Mouse (Mus musculus) intestine, embryonic 16.5 days (tissue): Measurements from ENCODE around the gene Ncoa5. TPM values are rescaled to one million over a fixed set of nuclear protein-coding genes. Genes with fewer than 3 reads are reported as not detected.

Experiments
- ATAC-seq: fragments of 200-750 bp; cut with Nextera tagmentation; 2 replicates; pipeline ENCODE4 v1.8.0; 2017; ENCODE audit warnings: moderate TSS enrichment, moderate library complexity
- H3K27ac ChIP-seq: fragments of 300-500 bp; sonication (generic); 2 replicates; pipeline ENCODE4 v1.5.1; 2014; ENCODE audit warnings: mild to moderate bottlenecking, low read length
- H3K27me3 ChIP-seq: fragments of 300-500 bp; sonication (generic); replicated peaks from 2 replicates; pipeline ENCODE4 v1.6.1; 2014; ENCODE audit warnings: low read length, control low read depth, mixed read lengths; ENCODE audit not compliant: control insufficient read depth, insufficient read depth
- H3K36me3 ChIP-seq: fragments of 300-500 bp; sonication (generic); 2 replicates; pipeline ENCODE4 v1.6.1; 2014; ENCODE audit warnings: low read length, control low read depth; ENCODE audit not compliant: control insufficient read depth, insufficient read depth
- H3K4me1 ChIP-seq: fragments of 300-500 bp; sonication (generic); 2 replicates; pipeline ENCODE4 v1.6.1; 2014; ENCODE audit warnings: low read length, control low read depth, mixed read lengths; ENCODE audit not compliant: control insufficient read depth, insufficient read depth
- H3K4me2 ChIP-seq: fragments of 300-500 bp; sonication (generic); 2 replicates; pipeline ENCODE4 v1.6.1; 2014; ENCODE audit warnings: low read depth, low read length, control low read depth
- H3K4me3 ChIP-seq: fragments of 300-500 bp; sonication (generic); 2 replicates; pipeline ENCODE4 v1.5.1; 2014; ENCODE audit warnings: mild to moderate bottlenecking, low read length
- H3K9ac ChIP-seq: fragments of 300-500 bp; sonication (generic); 2 replicates; pipeline ENCODE4 v1.6.1; 2014; ENCODE audit warnings: low read depth, low read length
- H3K9me3 ChIP-seq: fragments of 300-500 bp; sonication (generic); 2 replicates; pipeline ENCODE4 v1.6.1; 2016; ENCODE audit warnings: low read length, control low read depth; ENCODE audit not compliant: control insufficient read depth
- WGBS: fragments of 180-500 bp; shearing (Covaris S2); extraction: QIAGEN DNeasy Blood & Tissue Kit; methylation state at CpG from one replicate; pipeline ENCODE4 v1.1.7; 2014; 5-methylcytosine and 5-hydroxymethylcytosine counted together
- polyA plus RNA-seq: library from polyadenylated mRNA; unstranded; fragments of >200 nt; fragmentation: Nextera tagmentation; extraction: Ambion mirVana; gene quantifications from 2 replicates; pipeline ENCODE4 v1.2.1, GENCODE M21; 2015

Ncoa5 gene
- polyA plus RNA-seq, 1 experiment from 2014 or later = 41.4 TPM

DNA sequence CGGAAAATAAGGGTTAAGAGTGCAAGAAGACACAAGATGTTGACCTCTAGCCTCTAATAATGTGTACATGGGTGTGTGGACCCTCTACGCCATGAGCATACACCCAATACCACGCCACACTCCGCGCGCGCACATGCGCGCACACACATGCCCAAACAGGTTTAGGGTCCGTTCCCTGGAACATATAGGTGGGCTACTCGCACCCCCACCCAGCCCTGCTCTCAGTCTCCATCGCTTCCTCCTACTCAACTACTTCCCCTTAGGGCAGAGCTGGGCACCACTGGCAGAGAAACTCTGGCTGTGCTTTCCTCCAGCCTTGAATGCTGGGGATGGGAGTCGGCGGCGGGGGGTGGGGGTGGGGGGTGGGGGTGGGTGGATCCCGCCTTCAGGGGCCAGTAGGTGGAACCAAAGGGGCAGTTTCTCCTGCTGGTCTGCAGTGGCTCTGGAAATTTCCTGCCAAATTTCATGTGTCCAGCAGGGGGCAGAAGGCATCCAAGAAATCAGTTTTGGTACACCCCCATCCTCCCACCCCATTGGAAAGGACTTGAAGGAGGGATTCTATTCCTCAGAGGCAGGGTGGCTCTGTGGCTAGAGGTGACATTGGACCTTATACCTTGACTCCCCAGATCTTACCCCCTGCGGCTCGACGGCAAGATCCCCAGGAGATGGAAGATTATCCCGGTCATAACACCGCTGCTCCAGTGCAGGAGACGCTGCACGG lies 35.6 kb upstream of the Ncoa5 start:
- Histone ChIP-seq H3K4me3 (no peak overlapping the region), H3K36me3 (no peaks in the 10 kb centered on the region), H3K9me3 (no peaks in the 10 kb centered on the region), H3K4me1 (peaks cover 4% of the 10 kb centered on the region; the same call in 1 of the 2 replicates), H3K27ac (no peak overlapping the region), H3K27me3 (peaks cover 16% of the 10 kb centered on the region), H3K9ac (no peak overlapping the region), H3K4me2 (no peak overlapping the region)
- ATAC-seq = 0 out of 2 replicates have a peak, but pooled peaks have one; percentile 40
- 21% methylated on average over 23 of the region's 23 CpGs for WGBS

DNA sequence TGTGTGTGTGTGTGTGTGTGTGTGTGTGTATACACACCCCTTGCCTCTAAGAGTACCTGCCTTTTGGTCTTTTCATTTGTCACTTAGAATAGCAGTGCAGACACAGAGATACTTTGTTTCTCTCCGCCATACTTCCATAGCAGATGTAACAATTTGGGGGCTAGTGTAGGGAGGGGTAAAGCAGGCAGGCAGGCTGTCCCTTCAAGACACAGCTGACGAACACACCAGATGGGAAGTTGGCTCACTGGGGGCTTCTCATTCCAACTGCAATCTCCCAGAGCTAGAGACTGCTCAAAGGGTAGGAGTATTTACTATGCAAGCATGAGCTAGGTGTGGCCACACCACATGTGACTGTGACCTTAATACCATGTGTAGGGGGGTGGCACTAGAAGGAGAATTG lies 34.1 kb upstream of the Ncoa5 start:
- Histone ChIP-seq H3K9ac (no peak overlapping the region), H3K36me3 (no peaks in the 10 kb centered on the region), H3K4me3 (no peak overlapping the region), H3K27me3 (peaks cover 9% of the 10 kb centered on the region), H3K4me2 (no peak overlapping the region), H3K4me1 (peaks cover 4% of the 10 kb centered on the region; the same call in 1 of the 2 replicates), H3K9me3 (no peaks in the 10 kb centered on the region), H3K27ac (no peak overlapping the region)
- ATAC-seq = no peak
- WGBS = 65% methylated on average over 2 of the region's 2 CpGs

DNA sequence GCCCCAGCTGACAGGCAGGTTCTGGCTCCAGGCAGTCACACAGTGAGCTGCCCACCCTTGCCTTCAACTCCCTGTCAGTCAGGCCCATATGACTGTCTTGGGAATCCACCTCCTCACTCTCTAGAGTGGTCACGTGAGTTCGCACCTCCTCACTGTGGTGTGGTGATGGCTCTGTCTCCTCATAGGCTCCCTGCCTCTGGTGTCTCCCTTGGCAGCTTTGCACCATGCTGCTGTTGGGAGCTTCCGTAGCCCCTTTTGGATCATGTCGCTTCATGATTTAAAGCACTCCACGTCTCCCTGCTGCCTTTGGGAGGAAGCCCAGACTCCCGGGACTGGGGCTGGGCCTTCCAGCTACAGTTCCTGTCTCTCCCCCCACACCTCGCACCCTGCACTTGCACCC lies 29.8 kb upstream of the Ncoa5 start:
- Histone ChIP-seq H3K4me2 (no peak overlapping the region), H3K4me1 (peaks cover 6% of the 10 kb centered on the region; the same call in 1 of the 2 replicates), H3K27me3 (no peaks in the 10 kb centered on the region), H3K4me3 (no peak overlapping the region), H3K9me3 (no peaks in the 10 kb centered on the region), H3K9ac (no peak overlapping the region), H3K27ac (no peak overlapping the region), H3K36me3 (no peaks in the 10 kb centered on the region)
- ATAC-seq = no peak
- WGBS = 51% methylated on average over 7 of the region's 7 CpGs

DNA sequence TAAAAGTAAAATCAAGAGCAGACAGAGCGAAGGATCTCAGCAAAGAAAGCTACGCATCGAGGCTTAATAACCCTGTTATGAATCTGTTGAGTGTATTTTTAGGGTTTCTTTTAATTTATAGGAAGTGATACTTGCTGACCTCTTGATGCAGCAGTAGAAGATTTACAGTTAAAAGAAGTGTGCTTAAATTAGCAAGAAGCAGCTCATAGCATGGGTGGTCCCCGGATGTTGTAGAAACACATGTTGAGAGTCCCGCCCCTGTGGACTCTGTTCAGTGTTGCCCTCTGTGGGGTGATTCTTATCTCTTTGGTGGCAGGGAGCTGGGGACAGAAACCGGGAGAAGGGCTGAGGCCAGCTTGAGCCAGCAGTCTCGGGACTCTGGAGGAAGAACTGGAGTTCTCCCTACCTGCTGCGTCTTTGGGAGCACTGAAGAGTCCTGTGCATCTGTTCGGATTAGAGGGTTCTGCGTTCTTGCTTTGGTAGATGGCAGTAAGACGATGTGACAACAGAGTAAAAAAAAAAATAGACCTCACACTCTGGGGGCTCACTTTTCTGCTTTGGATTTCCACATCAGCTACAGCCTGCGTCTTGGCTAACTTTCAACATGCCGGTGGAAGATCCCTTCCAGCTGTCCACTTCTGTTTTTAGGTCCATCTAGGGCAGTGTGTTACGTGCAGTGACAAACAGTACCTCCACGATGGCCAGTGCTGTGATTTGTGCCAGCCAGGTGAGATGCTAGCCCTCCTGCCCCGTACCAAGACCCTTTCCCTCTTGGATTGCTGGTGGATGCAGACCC lies 27.2 kb upstream of the Ncoa5 start:
- H3K4me1 ChIP-seq = peaks cover 6% of the 10 kb centered on the region; the same call in 1 of the 2 replicates
- no peaks in the 10 kb centered on the region for H3K9me3 ChIP-seq
- 52% methylated on average over 16 of the region's 16 CpGs for WGBS
- 0 out of 2 replicates have a peak overlapping the region, but pooled peaks have one; percentile 3 for H3K4me2 ChIP-seq
- ATAC-seq = 0 out of 2 replicates have a peak, but pooled peaks have one; percentile 31
- no peak overlapping the region for H3K9ac ChIP-seq
- no peaks in the 10 kb centered on the region for H3K36me3 ChIP-seq
- 0 out of 2 replicates have a peak, but pooled peaks cover 3% of the 10 kb centered on the region for H3K27me3 ChIP-seq
- H3K4me3 ChIP-seq = no peak overlapping the region
- peak overlapping the region; percentile 48; the same call in 1 of the 2 replicates for H3K27ac ChIP-seq

DNA sequence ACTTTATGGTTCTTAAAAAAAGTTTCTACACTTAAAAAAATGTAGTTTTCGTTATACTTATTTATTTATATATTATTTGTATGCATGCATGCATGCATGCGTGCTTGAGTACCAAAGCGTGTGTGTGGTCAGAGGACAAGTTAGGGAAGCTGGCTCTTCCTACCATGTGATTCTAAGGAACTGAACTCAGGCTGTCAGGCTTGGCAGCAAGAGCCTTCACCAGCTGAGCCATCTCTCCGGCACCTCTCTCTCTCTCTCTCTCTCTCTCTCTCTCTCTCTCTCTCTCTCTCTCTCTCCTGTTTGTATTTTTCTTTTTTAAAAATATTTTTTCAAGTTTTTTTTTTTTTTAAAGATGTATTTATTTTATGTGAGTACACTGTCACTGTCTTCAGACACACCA lies 25.3 kb upstream of the Ncoa5 start:
- WGBS = 90% methylated on average over 4 of the region's 4 CpGs

DNA sequence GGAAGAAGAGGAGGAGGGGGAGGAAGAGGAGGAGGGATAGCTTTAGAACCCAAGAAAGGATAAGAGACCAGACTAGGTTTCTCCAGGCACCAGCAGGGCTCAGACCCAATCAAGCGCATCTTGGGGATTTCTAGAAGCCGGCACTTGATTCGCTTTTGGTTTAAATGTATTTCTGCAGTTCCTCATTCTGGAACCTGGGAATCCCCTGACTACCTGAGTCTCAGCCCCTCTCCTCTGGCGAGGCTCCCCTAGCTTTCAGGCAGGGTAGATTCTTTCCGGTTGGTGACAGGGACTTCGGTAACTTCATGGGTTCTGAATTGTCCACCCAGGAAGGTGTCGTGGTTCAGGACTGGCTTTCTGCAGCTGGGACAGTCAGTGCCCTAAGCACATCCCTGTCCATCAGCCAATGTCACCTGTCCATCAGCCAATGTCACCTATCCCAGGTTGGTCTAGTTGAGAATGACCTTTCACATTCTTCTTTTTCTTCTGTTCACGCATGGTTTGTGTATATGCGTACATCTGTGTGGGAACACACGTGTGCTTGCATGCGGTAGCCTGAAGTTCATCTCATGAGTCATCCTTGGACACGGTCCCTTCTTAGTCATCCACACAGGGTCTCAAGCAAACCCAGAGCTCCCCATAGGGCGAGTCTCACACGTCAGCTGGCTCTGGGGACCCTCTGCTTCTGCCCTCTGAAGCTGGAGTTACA lies 21.9 kb upstream of the Ncoa5 start:
- no peak overlapping the region for H3K27ac ChIP-seq
- no peaks in the 10 kb centered on the region for H3K9me3 ChIP-seq
- no peak for ATAC-seq
- peaks cover 18% of the 10 kb centered on the region for H3K4me1 ChIP-seq
- H3K27me3 ChIP-seq = 0 out of 2 replicates have a peak, but pooled peaks cover 7% of the 10 kb centered on the region
- peak overlapping the region; percentile 51 for H3K4me3 ChIP-seq
- no peak overlapping the region for H3K9ac ChIP-seq
- H3K4me2 ChIP-seq = peak overlapping the region; percentile 60
- 74% methylated on average over 14 of the region's 14 CpGs for WGBS
- H3K36me3 ChIP-seq = no peaks in the 10 kb centered on the region

More for the DNA sequence above, 25.3 kb upstream of the Ncoa5 start:
- Histone ChIP-seq H3K4me3 (no peak overlapping the region), H3K27ac (no peak overlapping the region), H3K27me3 (0 out of 2 replicates have a peak, but pooled peaks cover 5% of the 10 kb centered on the region), H3K9me3 (no peaks in the 10 kb centered on the region), H3K36me3 (no peaks in the 10 kb centered on the region), H3K9ac (no peak overlapping the region), H3K4me2 (no peak overlapping the region), H3K4me1 (peaks cover 19% of the 10 kb centered on the region)
- ATAC-seq = no peak

DNA sequence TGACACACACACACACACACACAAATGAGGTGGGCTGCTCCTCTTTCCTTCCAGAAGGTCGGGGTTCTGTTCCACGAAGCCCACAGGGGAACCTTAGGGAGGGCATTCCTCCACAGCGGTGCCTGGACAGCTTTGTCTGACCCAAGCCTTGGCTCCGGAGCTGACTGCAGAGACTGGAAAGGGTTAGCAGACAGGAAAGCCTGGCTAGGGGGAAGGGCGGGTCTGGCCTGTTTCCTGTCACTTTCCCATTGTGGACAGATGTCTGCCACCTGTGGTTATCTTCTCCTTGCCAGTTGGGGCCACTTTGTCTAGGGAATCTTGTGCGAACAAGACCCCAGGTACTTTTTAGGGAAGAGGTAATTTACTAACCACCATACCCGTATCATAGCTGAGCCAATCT lies 21.2 kb upstream of the Ncoa5 start:
- Histone ChIP-seq H3K36me3 (no peaks in the 10 kb centered on the region), H3K27ac (no peak overlapping the region), H3K27me3 (0 out of 2 replicates have a peak, but pooled peaks cover 7% of the 10 kb centered on the region), H3K4me3 (peak overlapping the region; percentile 51), H3K4me2 (peak overlapping the region; percentile 60), H3K9ac (peak overlapping the region; percentile 65), H3K4me1 (peaks cover 16% of the 10 kb centered on the region; the same call in 1 of the 2 replicates), H3K9me3 (no peaks in the 10 kb centered on the region)
- WGBS = 2% methylated on average over 7 of the region's 7 CpGs
- ATAC-seq = peak; percentile 57

DNA sequence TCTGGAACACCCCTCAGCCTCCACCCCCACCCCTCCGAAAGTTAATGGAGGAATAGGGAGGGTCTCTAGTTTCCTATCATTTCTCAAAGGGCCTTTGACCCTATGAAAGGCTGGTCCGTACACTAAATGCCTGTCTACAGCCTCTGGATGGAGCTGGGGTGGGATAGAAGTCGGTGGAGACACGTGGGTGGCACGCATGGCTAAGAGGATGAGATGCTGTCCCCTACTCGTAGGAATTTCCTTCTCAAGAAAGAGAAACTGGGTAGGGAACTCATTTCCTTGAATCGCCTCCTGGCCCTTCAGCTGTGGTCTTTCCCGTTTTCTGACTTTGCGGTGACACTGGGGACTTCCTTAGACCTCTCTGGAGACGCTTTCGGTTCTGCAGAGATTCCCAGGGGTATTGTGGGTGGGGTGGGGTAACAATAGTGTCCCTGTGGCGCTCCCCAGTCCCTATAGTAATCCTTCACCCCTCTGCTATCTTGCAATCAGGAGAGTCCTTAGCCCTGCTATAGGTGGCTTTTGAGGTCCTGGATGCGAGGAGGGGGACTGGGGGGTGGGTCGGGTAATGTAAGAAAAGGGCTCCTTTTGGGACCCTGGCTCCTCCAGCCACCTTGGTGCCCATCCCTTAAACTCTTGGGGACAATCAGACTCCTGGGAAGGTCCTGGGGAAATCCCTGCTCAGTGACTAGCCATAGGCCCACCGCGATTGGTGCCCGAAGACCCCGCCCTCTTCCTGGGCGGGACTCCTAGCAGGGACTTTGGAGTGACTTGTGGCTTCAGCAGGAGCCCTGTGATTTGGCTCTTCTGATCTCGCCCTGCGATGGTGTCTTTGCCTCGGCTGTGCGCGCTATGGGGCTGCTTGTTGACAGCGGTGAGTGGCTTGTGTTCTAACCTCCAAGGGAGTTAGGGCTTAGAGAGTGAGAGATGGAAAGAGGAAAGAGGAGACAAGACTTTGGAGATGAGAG lies 20.5 kb upstream of the Ncoa5 start, which contains the start of gene Cd40:
TSS of gene Cd40 (plus strand) at position 740 of the 965 bp plus-strand sequence.
- WGBS = 13% methylated on average over 25 of the region's 25 CpGs
- Histone ChIP-seq H3K27ac (no peak within 1 kb of the TSS), H3K27me3 (0 out of 2 replicates have a peak, but pooled peaks cover 7% of the 10 kb centered on the region), H3K9me3 (no peaks in the 10 kb centered on the region), H3K4me2 (peak within 1 kb of the TSS; percentile 60), H3K36me3 (no peaks in the 10 kb centered on the region), H3K9ac (peak within 1 kb of the TSS; percentile 65), H3K4me3 (peak within 1 kb of the TSS; percentile 51), H3K4me1 (peaks cover 16% of the 10 kb centered on the region; the same call in 1 of the 2 replicates)
- peak; percentile 97 for ATAC-seq
